Mouse (Mus musculus) MEL (cell line): ENCODE data around the gene Cox4i1. TPM values are rescaled to one million over a fixed set of nuclear protein-coding genes. Genes with fewer than 3 reads are reported as not detected.
A peak's percentile ranks its signal among the peaks of the same experiment; 100 is the strongest.

ENCODE experiments used
- DNase-seq: peaks from one replicate; pipeline ENCODE4 v3.0.0; 2011; ENCODE audit warnings: low read depth, low spot score
- H3K27ac ChIP-seq: 2 replicates; pipeline ENCODE4 v1.5.1; 2012; ENCODE audit warnings: low read depth, mild to moderate bottlenecking, control low read depth, low read length, moderate library complexity; ENCODE audit not compliant: control insufficient read depth
- H3K27me3 ChIP-seq, 2 experiments: fragments of 150-350 bp in 1 of 2; sonication (generic) in 1 of 2; 2 replicates each; pipeline ENCODE4 v1.6.1; 2012; ENCODE audit warnings: low read length in 2 of 2, mild to moderate bottlenecking in 2 of 2, improper control_type of control experiment in 1 of 2, moderate library complexity in 1 of 2; ENCODE audit not compliant: insufficient read depth in 2 of 2, control insufficient read depth in 1 of 2
- H3K36me3 ChIP-seq, 2 experiments: 2 replicates each; pipeline ENCODE4 v1.6.1; 2012 to 2014; ENCODE audit warnings: low read length in 2 of 2, improper control_type of control experiment in 1 of 2, inconsistent platforms in 1 of 2, mild to moderate bottlenecking in 1 of 2; ENCODE audit not compliant: insufficient read depth in 2 of 2, control insufficient read depth in 1 of 2
- H3K4me1 ChIP-seq, 2 experiments: fragments of 150-350 bp in 1 of 2; sonication (generic) in 1 of 2; 2 replicates each; pipeline ENCODE4 v1.6.1; 2012; ENCODE audit warnings: low read length in 2 of 2, improper control_type of control experiment in 1 of 2, mild to moderate bottlenecking in 1 of 2; ENCODE audit not compliant: insufficient read depth in 2 of 2, control insufficient read depth in 1 of 2
- H3K4me3 ChIP-seq, 2 experiments: fragments of 150-350 bp in 1 of 2; sonication (generic) in 1 of 2; 2 replicates each; pipeline ENCODE4 v1.5.1; 2012; ENCODE audit warnings: low read depth in 2 of 2, low read length in 2 of 2, mild to moderate bottlenecking in 2 of 2, moderate library complexity in 2 of 2, control low read depth in 1 of 2, improper control_type of control experiment in 1 of 2; ENCODE audit not compliant: control insufficient read depth in 1 of 2, insufficient read depth in 1 of 2
- H3K79me2 ChIP-seq: 2 replicates; pipeline ENCODE4 v1.6.1; 2012; ENCODE audit warnings: mild to moderate bottlenecking, low read length, moderate library complexity; ENCODE audit not compliant: control insufficient read depth, poor library complexity, insufficient read depth
- H3K9ac ChIP-seq: 2 replicates; pipeline ENCODE4 v1.6.1; 2012; ENCODE audit warnings: low read depth, mild to moderate bottlenecking, control low read depth, low read length, moderate library complexity; ENCODE audit not compliant: control insufficient read depth, poor library complexity, severe bottlenecking
- H3K9me3 ChIP-seq: fragments of 150-350 bp; sonication (generic); replicated peaks from 2 replicates; pipeline ENCODE4 v1.6.1; 2012; ENCODE audit warnings: mild to moderate bottlenecking, low read length, improper control_type of control experiment, moderate library complexity; ENCODE audit not compliant: insufficient read depth
- BHLHE40 ChIP-seq: IDR thresholded peaks from 2 replicates; pipeline ENCODE4 v1.6.1; 2012; ENCODE audit warnings: low read depth, mild to moderate bottlenecking, inconsistent platforms, low read length, improper control_type of control experiment, borderline replicate concordance
- CHD2 ChIP-seq: IDR thresholded peaks from 2 replicates; pipeline ENCODE4 v1.6.1; 2011; ENCODE audit warnings: low read length, improper control_type of control experiment
- CTCF ChIP-seq, 3 experiments: IDR thresholded peaks in 2 of 3; conservative IDR thresholded peaks in 1 of 3; 2 replicates each; pipeline ENCODE4 v1.5.1; 2011 to 2012; ENCODE audit warnings: low read length in 3 of 3, low read depth in 2 of 3, mild to moderate bottlenecking in 2 of 3, improper control_type of control experiment in 1 of 3, inconsistent platforms in 1 of 3, mixed read lengths in 1 of 3, moderate library complexity in 1 of 3; ENCODE audit not compliant: control insufficient read depth in 1 of 3, insufficient read depth in 1 of 3, poor library complexity in 1 of 3, severe bottlenecking in 1 of 3
- E2F4 ChIP-seq: IDR thresholded peaks from 2 replicates; pipeline ENCODE4 v1.6.1; 2011; ENCODE audit warnings: low read depth, low read length, improper control_type of control experiment, borderline replicate concordance
- ELF1 ChIP-seq: IDR thresholded peaks from 2 replicates; pipeline ENCODE4 v1.6.1; 2014; ENCODE audit warnings: low read depth, mild to moderate bottlenecking, inconsistent platforms, low read length, improper control_type of control experiment, moderate library complexity
- EP300 ChIP-seq, 2 experiments: IDR thresholded peaks; 2 replicates each; pipeline ENCODE4 v1.6.1; 2011; ENCODE audit warnings: improper control_type of control experiment in 2 of 2, low read length in 2 of 2, low read depth in 1 of 2, mild to moderate bottlenecking in 1 of 2
- JUND ChIP-seq: IDR thresholded peaks from 2 replicates; pipeline ENCODE4 v1.6.1; 2011; ENCODE audit warnings: low read depth, mild to moderate bottlenecking, improper control_type of control experiment, low read length
- MAFK ChIP-seq: IDR thresholded peaks from 2 replicates; pipeline ENCODE4 v1.6.1; 2011; ENCODE audit warnings: low read depth, mild to moderate bottlenecking, low read length, improper control_type of control experiment, borderline replicate concordance
- MYB ChIP-seq: IDR thresholded peaks from 2 replicates; pipeline ENCODE4 v1.6.1; 2011; ENCODE audit warnings: mild to moderate bottlenecking, low read depth, low read length, improper control_type of control experiment
- NRF1 ChIP-seq: IDR thresholded peaks from 2 replicates; pipeline ENCODE4 v1.6.1; 2014; ENCODE audit warnings: low read depth, mild to moderate bottlenecking, inconsistent platforms, low read length, improper control_type of control experiment, moderate library complexity; ENCODE audit not compliant: poor library complexity, insufficient read depth, severe bottlenecking
- SIN3A ChIP-seq: IDR thresholded peaks from 2 replicates; pipeline ENCODE4 v1.6.1; 2012; ENCODE audit warnings: low read length, improper control_type of control experiment, inconsistent platforms
- TAL1 ChIP-seq: IDR thresholded peaks from 2 replicates; pipeline ENCODE4 v1.6.1; 2012; ENCODE audit warnings: mild to moderate bottlenecking, inconsistent platforms, low read length, moderate library complexity, mixed read lengths
- TCF12 ChIP-seq: IDR thresholded peaks from 2 replicates; pipeline ENCODE4 v1.6.1; 2014; ENCODE audit warnings: low read depth, mild to moderate bottlenecking, inconsistent platforms, low read length, improper control_type of control experiment, moderate library complexity
- ZC3H11A ChIP-seq: IDR thresholded peaks from 2 replicates; pipeline ENCODE4 v1.6.1; 2012; ENCODE audit warnings: low read depth, mild to moderate bottlenecking, inconsistent platforms, low read length, improper control_type of control experiment
- ZMIZ1 ChIP-seq: IDR thresholded peaks from 2 replicates; pipeline ENCODE4 v1.6.1; 2012; ENCODE audit warnings: low read depth, mild to moderate bottlenecking, inconsistent platforms, low read length, improper control_type of control experiment, moderate library complexity
- ZNF384 ChIP-seq: IDR thresholded peaks from 2 replicates; pipeline ENCODE4 v1.6.1; 2012; ENCODE audit warnings: low read depth, mild to moderate bottlenecking, inconsistent platforms, low read length, improper control_type of control experiment
- polyA plus RNA-seq, 2 experiments: library from polyadenylated mRNA; stranded (reverse) in 1 of 2; unstranded in 1 of 2; fragments of >175 nt in 1 of 2; fragments of >200 nt in 1 of 2; gene quantifications; 2 replicates each; pipeline versions ENCODE4 v1.2.1 to v1.2.4; 2012; ENCODE audit warnings: low replicate concordance in 2 of 2, low read depth in 1 of 2; ENCODE audit not compliant: insufficient read length in 2 of 2, insufficient read depth in 1 of 2, missing spikeins in 1 of 2
- total RNA-seq: library from RNA; depleted of rRNA; stranded (reverse); fragments of 300-350 nt; gene quantifications from 2 replicates; pipeline ENCODE4 v1.2.3, GENCODE M21; 2012; rRNA removed

The Cox4i1 gene
- total and polyA plus RNA-seq, 3 experiments, result 1,011 to 2,173 (median 1,431) TPM

- no peaks in the 10 kb centered on the region for H3K36me3 ChIP-seq
- H3K9ac ChIP-seq, result no peak overlapping the region
- no peaks in the 10 kb centered on the region for H3K4me1 ChIP-seq
- no peaks in the 10 kb centered on the region for H3K9me3 ChIP-seq
- H3K27me3 ChIP-seq, result no peaks in the 10 kb centered on the region; a peak in 1 of 4 replicates
- DNase-seq, result no peak
- TF ChIP-seq ELF1, result no peak
- TF ChIP-seq E2F4, result no peak
- no peak for TF ChIP-seq SIN3A
- TF ChIP-seq CHD2, result no peak
- TF ChIP-seq TCF12, result no peak
- TF ChIP-seq BHLHE40, result no peak
- no peak for TF ChIP-seq ZC3H11A
- TF ChIP-seq MAFK, result no peak
- TF ChIP-seq ZNF384, result no peak
- no peak for TF ChIP-seq TAL1
- no peak for TF ChIP-seq NRF1
- no peak for TF ChIP-seq EP300 (IDR thresholded peaks at IDR 0.05; ENCODE audit: low read depth in 1 of 2, low read length in 2 of 2)
- TF ChIP-seq JUND, result no peak
- TF ChIP-seq ZMIZ1, result no peak
- TF ChIP-seq MYB, result no peak
- TF ChIP-seq, all 39 proteins: peak for 0
- Histone ChIP-seq H3K4me3 (no peak overlapping the region), H3K79me2 (no peaks in the 10 kb centered on the region), H3K27ac (no peak overlapping the region)
These were observed 51.7 kb downstream of the Cox4i1 start for GRCm38 (mm10) chr8:120719586-120720236.

GRCm38 (mm10) chr8:120723025-120723424 lies 55.0 kb downstream of the Cox4i1 start:
- Histone ChIP-seq H3K9me3 (no peaks in the 10 kb centered on the region), H3K79me2 (no peaks in the 10 kb centered on the region), H3K27me3 (no peaks in the 10 kb centered on the region; a peak in 1 of 4 replicates)
- no peak for TF ChIP-seq ZMIZ1
- peak; percentile 19 to 48 (median 41) for TF ChIP-seq CTCF (IDR thresholded peaks at IDR 0.05 in 2 of 3, conservative IDR thresholded peaks at IDR 0.05 in 1 of 3; ENCODE audit: control insufficient read depth in 1 of 3, insufficient read depth in 1 of 3, low read depth in 2 of 3, low read length in 3 of 3, poor library complexity in 1 of 3, severe bottlenecking in 1 of 3)
- TF ChIP-seq, all 39 proteins: peak for 1
- Histone ChIP-seq H3K9ac (no peak overlapping the region), H3K27ac (no peak overlapping the region), H3K36me3 (no peaks in the 10 kb centered on the region), H3K4me1 (no peaks in the 10 kb centered on the region), H3K4me3 (no peak overlapping the region)
- DNase-seq, result peak; percentile 16

Other genes with a start within 250 kb of the Cox4i1 start
- gene Gins2, start 78.9 kb upstream of the Cox4i1 start, total RNA-seq, result 46.1 and 49.3 TPM in 2 replicates
- 100 to 1,000 TPM in 1 of 2 experiments, 10 to 100 TPM in 1; 39.6 to 150 TPM for gene Gins2, start 78.9 kb upstream of the Cox4i1 start, polyA plus RNA-seq
- 2.0 and 2.3 TPM in 2 replicates for gene 1190005I06Rik, start 20.6 kb upstream of the Cox4i1 start, total RNA-seq
- 1 to 10 TPM in 1 of 2 experiments, not detected in 1; 2.1 TPM for gene 1190005I06Rik, start 20.6 kb upstream of the Cox4i1 start, polyA plus RNA-seq
- 0.54 TPM in 1 of 2 replicates, not detected in the other for gene Gm27021, start 143 bp upstream of the Cox4i1 start, total RNA-seq
- under 1 TPM in 1 of 2 experiments, not detected in 1; 0.21 TPM for gene Gm27021, start 143 bp upstream of the Cox4i1 start, polyA plus RNA-seq
- 180 and 187 TPM in 2 replicates for gene Emc8, start 351 bp downstream of the Cox4i1 start, total RNA-seq
- 100 to 1,000 TPM in 1 of 2 experiments, not detected in 1; 269 TPM for gene Emc8, start 351 bp downstream of the Cox4i1 start, polyA plus RNA-seq
- gene Irf8, start 68.1 kb downstream of the Cox4i1 start, total RNA-seq, result not detected in 2 replicates
- not detected for gene Irf8, start 68.1 kb downstream of the Cox4i1 start, polyA plus RNA-seq